Mouse (Mus musculus): ENCODE results near the gene Ern2.

The Ern2 gene

GRCm38 (mm10) chr7:122158915-122159902, 26.8 kb downstream of the Ern2 start, which contains the start of gene Plk1:
Gene Plk1 (plus strand): TSS chr7:122159439.
- peak; percentile 87 for DNase-seq (ENCODE audit: low read depth, low spot score)

- no peak for DNase-seq (ENCODE audit: low read depth, low spot score)
Observed at GRCm38 (mm10) chr7:122158488-122158887, 27.5 kb downstream of the Ern2 start.

GRCm38 (mm10) chr7:122152473-122152872, 33.5 kb downstream of the Ern2 start:
- DNase-seq (ENCODE audit: low read depth, low spot score), result no peak

- DNase-seq (ENCODE audit: low read depth, low spot score), result no peak
Observed at GRCm38 (mm10) chr7:122140991-122141390, 45.0 kb downstream of the Ern2 start.

GRCm38 (mm10) chr7:122138190-122138589, 47.8 kb downstream of the Ern2 start:
- DNase-seq (ENCODE audit: low read depth, low spot score), result no peak

- DNase-seq (ENCODE audit: low read depth, low spot score), result no peak
Observed at GRCm38 (mm10) chr7:122137071-122137470, 48.9 kb downstream of the Ern2 start.

GRCm38 (mm10) chr7:122135070-122135469, 50.9 kb downstream of the Ern2 start:
- DNase-seq (ENCODE audit: low read depth, low spot score), result peak; percentile 49

GRCm38 (mm10) chr7:122133338-122133625, 52.7 kb downstream of the Ern2 start:
- no peak for DNase-seq (ENCODE audit: low read depth, low spot score)

- peak; percentile 95 for DNase-seq (ENCODE audit: low read depth, low spot score)
Observed at GRCm38 (mm10) chr7:122132497-122133337, 53.3 kb downstream of the Ern2 start, which contains the start of the genes Palb2 and Dctn5. Gene Palb2 (minus strand): TSS chr7:122132985. Gene Dctn5 (plus strand): TSS chr7:122133041.

- no peak for DNase-seq (ENCODE audit: low read depth, low spot score)
Observed at GRCm38 (mm10) chr7:122131834-122132233, 54.2 kb downstream of the Ern2 start.

GRCm38 (mm10) chr7:122126946-122127345, 59.1 kb downstream of the Ern2 start:
- no peak for DNase-seq (ENCODE audit: low read depth, low spot score)

- DNase-seq (ENCODE audit: low read depth, low spot score), result no peak
Observed at GRCm38 (mm10) chr7:122125636-122126035, 60.4 kb downstream of the Ern2 start.

- DNase-seq (ENCODE audit: low read depth, low spot score), result no peak
Observed at GRCm38 (mm10) chr7:122123518-122123917, 62.5 kb downstream of the Ern2 start.
